In genomic region chrX:144149987-144150386, GRCm38 (mm10) we compare ENCODE assay signal across 29 mouse cellular contexts. TPM values are rescaled to one million over a fixed set of nuclear protein-coding genes. Genes with fewer than 3 reads are reported as not detected.
"Had no signal": no experiment of that assay in that cellular context is flagged by ENCODE, and none has a peak within 500 bp of the region (broad histone marks: within the 10 kb centered on the region; RNA-seq: fewer than 3 reads in every experiment).

No protein-coding gene starts in this region.

- H3K4me1 ChIP-seq: heart, embryonic 10.5 days; heart, embryonic 12.5 days; hindbrain, embryonic 10.5 days; hindbrain, embryonic 12.5 days; intestine, embryonic 15.5 days; kidney, embryonic 15.5 days; limb, embryonic 13.5 days; limb, embryonic 15.5 days; liver, embryonic 12.5 days had no signal

- H3K9ac ChIP-seq: heart, embryonic 12.5 days; hindbrain, embryonic 12.5 days; hindbrain, embryonic 14.5 days; intestine, embryonic 15.5 days; kidney, embryonic 15.5 days; limb, embryonic 13.5 days; limb, embryonic 15.5 days; liver, embryonic 12.5 days; liver, embryonic 14.5 days had no signal

- H3K27me3 ChIP-seq: heart, embryonic 12.5 days; hindbrain, embryonic 12.5 days; intestine, embryonic 15.5 days; liver, embryonic 12.5 days had no signal

- H3K4me3 ChIP-seq: gastrocnemius, adult 2 months; heart, embryonic 10.5 days; heart, embryonic 12.5 days; hindbrain, embryonic 10.5 days; hindbrain, embryonic 12.5 days; intestine, embryonic 15.5 days; kidney, embryonic 15.5 days; limb, embryonic 13.5 days; limb, embryonic 15.5 days; liver, embryonic 12.5 days had no signal

- H3K36me3 ChIP-seq: heart, embryonic 10.5 days; heart, embryonic 12.5 days; hindbrain, embryonic 10.5 days; hindbrain, embryonic 12.5 days; intestine, embryonic 15.5 days; kidney, embryonic 15.5 days; limb, embryonic 13.5 days; limb, embryonic 15.5 days; liver, embryonic 12.5 days had no signal

- H3K9me3 ChIP-seq: heart, embryonic 10.5 days; heart, embryonic 12.5 days; hindbrain, embryonic 10.5 days; hindbrain, embryonic 12.5 days; intestine, embryonic 15.5 days; kidney, embryonic 15.5 days; limb, embryonic 13.5 days; limb, embryonic 15.5 days; liver, embryonic 12.5 days had no signal

- ATAC-seq: hindbrain, embryonic 16.5 days; inflammation-experienced regulatory T-cells, adult 6 months; intestine, embryonic 15.5 days; intestine, postnatal 0 days; liver, embryonic 12.5 days had no signal

- DNase-seq: gastrocnemius, adult 2 months; gastrocnemius, postnatal 10 days; gastrocnemius, postnatal 25 days; heart, adult 18-20 months; heart, postnatal 10 days; heart, postnatal 4 days; kidney, adult 18-20 months; kidney, adult 8-10 months; kidney, postnatal 14 days; kidney, postnatal 36 days; layer of hippocampus, adult 9-11 months; layer of hippocampus, postnatal 36 days; left cerebral cortex, postnatal 4 days had no signal

- H3K4me2 ChIP-seq: heart, embryonic 12.5 days; hindbrain, embryonic 12.5 days; hindbrain, embryonic 14.5 days; intestine, embryonic 15.5 days; kidney, embryonic 15.5 days; limb, embryonic 13.5 days; limb, embryonic 15.5 days; liver, embryonic 12.5 days had no signal

- H3K27ac ChIP-seq: gastrocnemius, adult 2 months; heart, embryonic 10.5 days; hindbrain, embryonic 10.5 days; hindbrain, embryonic 12.5 days; hindbrain, embryonic 14.5 days; intestine, embryonic 15.5 days; kidney, embryonic 15.5 days; kidney, postnatal 0 days; limb, embryonic 13.5 days; limb, embryonic 15.5 days; liver, embryonic 12.5 days; liver, embryonic 14.5 days had no signal

RNA-seq across cellular contexts. Expression of gene A730046J19Rik, which starts 3.5 kb away (rescaled TPM):
- polyA plus RNA-seq: inflammation-experienced regulatory T-cells, adult 6 months; liver, adult 2 months had no signal
